Mouse (Mus musculus) CD8-positive naive resting alpha-beta T cell, adult 2 months (primary cell): Measurements from ENCODE around the gene Gpt2.

Experiments used
- DNase-seq, 2 experiments: peaks; one replicate each; pipeline ENCODE4 v3.0.0; 2022; ENCODE audit warnings: low read depth in 2 of 2, low spot score in 2 of 2

Gpt2 gene

DNA sequence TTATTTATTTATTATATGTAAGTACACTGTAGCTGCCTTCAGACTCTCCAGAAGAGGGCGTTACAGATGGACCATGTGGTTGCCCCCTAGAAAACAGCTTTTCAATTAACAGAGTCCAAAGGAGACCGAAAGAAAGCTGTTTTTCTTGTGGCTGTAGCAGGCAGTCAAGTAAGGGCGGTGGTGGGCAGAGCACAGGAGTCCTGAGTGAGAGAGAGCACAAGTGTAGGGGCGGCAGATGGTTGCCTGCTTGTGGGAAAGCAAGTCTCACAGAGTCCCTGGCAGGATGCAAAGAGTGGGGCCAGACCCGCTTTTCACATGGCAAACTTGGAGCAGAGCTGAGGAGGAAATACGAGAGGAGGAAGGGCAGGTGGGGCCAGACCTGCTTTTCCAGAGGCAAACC, 9.9 kb upstream of the Gpt2 start:
- no peak for DNase-seq

DNA sequence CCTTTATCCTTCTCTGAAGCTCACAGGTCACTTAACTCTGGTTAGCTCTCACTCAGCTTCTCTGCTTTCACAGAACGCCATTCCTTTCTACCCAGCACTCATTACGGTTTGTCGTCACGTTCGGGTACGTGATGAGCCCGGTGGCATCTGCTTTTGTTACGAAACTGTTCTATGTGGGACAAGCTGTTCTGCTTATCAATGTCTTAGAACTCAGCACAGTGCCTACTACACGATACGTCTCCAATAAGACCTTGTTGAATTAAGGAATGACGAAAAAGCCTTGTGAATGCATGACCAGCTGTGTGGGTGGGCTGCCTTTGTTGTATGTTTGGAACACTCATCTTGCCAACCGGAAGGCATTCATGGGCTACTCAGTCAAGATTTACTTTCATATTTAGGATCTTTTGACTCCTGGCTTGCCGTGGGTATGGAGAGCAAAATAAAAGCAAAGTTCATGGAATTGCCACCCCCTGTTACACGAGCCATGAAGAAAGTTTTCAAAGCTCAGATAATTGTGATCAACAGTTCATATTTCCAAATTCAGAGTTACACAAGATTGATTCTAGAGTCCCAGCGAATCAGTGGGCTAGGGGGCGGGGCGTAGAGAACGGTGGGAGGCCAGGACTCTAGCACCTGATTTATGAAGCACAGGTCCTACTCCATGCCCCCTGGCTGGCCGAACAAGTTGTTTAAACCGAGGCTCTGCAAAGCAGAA, 4.3 kb upstream of the Gpt2 start:
- DNase-seq = no peak

DNA sequence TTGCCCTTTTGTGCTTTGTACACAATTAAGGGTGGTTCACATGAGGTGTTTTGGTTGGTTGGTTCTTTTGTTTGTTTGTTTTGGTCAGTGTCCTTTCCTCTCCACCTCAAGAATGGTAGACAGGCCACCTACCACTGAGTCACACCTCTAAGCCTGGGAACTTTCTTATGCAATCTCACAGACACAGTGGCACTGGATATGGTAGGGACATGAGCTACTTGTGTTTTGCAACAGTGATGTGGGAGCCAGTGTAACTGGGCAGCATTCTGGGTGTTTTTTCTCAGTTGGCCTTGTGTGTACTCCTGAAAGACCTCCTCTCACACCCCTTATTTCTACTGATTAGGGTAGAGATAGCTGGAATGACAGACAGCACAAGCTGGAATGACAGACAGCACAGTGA, 3.7 kb upstream of the Gpt2 start:
- no peak for DNase-seq

DNA sequence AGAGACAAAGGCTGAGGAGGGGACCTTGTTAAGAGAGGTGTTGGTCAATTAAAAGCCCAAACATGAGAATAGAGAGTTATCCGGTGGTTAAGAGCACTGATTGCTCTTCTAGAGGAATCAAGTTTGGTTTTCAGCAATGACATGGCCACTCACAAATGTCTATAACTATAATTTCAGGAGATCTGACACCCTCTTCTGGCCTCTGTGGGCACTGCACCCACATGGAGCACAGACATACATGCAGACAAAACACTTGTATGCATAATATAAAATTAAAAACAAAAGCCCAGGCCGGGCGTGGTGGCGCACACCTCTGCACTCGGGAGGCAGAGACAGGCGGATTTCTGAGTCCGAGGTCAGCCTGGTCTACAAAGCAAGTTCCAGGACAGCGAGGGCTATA, 2.8 kb upstream of the Gpt2 start:
- DNase-seq = no peak

DNA sequence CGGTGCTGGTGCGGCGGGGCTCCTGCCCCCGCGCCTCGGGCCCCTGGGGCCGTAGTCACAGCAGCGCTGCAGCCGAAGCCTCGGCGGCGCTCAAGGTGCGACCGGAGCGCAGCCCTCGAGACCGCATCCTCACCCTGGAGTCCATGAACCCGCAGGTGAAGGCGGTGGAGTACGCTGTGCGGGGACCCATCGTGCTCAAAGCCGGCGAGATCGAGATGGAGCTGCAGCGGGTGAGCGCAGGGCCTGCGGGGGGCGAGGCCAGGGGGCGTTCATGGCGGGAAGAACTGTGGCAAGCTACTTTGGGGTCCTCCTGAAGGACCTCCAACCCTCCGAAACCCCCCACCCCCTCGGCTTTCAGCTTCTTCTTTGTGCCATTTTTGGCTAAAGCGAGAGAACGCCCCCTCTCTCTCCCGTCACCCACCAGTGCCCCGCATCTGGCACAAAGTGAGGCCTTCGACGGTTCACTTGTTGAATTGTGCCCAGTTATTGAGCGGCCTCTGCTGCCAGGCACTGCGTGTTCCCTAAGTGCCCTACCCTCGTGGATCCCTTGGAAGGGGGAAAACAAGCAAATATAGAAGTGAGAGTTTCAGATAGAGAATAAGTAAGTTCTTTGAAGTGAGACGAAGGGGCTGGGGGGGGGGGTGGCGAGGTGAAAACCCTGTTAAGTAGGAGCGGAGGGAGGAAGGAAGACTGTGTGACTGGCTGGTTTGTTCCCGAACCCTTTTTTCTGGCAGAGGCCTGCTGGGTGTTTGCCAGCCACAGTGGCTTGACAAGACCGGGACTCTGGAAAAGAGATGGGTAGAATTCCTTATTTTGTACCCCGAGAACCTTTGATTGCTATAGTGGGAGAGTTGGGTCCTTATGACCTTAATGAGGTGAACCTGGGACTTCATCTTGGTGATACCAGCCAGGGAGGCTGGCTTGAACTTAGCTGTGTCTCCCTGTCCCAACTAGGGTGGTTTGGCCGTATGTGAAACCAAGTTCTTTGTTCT, 860 bp downstream of the Gpt2 start:
- no peak for DNase-seq

DNA sequence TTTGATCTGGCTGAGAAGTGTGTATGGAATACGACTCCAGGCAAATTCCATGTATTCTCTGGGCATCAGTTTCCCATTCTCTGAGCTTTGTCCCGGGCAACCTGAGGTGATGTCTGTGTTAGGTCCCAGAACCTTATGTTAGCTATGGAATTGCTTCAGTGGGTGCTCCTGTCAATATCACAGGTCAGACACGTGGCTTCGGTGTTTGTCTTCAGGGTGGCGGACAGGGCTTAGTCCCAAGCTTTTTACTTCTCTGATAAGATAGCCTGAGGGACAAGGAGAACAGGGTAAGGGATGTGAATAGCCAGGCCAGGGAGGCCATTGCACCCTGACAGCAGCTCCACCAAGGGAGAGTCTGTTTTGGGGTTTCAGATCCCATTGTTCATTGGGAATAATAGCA, 3.7 kb downstream of the Gpt2 start:
- DNase-seq = no peak

DNA sequence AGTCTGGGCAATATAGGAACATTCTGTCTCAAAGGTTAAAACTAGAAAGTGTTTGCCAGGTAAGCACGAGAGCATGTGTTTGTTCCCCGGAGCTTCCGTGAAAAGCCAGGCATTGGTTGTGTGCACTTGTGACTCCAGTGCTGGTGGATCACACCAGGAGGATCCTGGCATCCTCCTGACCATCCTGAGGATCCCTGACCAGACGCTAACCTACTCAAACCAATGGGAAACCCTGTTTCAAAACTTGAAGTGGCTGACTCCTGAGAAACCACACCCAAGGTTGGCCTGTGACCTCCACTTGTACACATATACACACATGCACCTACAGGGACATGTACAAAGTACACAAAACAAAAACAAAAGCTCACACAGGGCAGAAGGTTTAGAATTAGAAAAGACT, 4.4 kb downstream of the Gpt2 start:
- no peak for DNase-seq

DNA sequence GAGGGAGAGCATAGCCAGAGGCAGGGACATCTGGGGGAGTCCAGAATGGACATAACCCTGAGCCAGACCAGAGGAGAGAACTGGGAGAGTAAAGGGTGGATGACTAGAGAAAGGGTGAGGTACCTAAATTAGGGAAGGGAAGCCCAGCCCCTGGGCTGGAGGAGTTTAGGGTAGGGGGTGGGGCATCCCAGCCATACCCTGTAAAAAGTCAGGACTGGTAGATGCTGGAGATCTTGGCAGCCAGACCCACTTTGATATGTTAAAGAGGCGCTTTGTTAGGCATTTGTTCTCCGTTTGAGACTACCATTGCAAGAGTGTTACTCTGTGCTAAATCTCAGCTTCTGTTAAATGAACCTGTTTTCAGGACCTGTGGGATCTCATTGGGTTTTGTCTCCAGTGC, 6.2 kb downstream of the Gpt2 start:
- no peak for DNase-seq

DNA sequence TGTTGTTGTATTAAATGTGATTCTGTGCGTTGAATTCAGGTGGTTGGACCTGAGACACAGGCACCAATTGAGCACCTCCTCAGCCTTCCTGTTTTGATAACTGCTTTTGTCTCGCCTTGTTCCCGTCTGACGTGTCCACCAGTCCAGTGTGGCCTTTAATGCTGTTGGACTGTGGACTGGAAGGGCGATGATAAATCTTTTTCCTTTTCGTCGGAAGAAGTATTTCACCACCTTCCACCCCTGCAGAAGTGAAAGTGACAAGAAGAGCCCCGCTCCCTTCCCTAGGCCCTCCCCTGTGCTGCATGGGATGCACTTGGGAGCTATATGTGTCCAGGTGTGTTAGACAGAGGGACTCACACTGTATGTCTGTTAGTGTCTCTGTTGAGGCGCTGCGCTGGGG, 8.1 kb downstream of the Gpt2 start:
- no peak for DNase-seq

DNA sequence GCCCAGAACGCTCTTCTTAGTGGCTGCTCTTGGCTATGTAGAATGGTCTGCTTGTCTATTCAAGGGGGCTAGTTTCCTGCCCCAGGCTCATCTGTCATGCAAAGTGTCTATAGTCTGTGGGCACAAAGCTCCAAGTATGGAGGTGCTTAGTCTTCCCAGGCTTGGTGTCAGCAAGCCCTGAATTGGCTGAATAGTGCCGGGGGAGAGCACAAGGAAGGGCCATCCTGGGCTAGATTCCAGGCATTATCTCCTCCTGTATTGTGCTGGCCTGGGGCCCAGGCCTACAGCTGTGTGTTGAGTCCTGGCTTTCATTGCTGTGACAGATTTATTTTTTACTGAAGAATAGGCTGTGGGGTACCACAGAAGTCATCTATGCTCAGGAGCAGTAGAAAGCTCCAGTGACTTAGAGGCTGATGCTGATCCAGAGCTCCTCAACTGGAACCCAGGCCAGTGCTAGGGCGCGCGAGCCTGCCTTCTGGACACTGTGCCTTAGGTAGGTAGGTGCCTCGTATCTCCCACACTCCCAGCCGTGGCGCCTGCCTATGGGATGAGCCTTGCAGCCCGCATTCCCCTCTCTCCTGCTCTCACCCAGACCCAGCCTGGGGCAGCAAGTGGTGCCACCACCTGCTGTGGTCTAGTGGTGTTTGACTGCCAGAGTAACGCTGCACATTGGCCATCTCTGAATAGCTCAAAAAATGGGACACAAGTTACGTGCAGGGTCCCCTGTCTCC, 8.7 kb downstream of the Gpt2 start:
- no peak for DNase-seq

DNA sequence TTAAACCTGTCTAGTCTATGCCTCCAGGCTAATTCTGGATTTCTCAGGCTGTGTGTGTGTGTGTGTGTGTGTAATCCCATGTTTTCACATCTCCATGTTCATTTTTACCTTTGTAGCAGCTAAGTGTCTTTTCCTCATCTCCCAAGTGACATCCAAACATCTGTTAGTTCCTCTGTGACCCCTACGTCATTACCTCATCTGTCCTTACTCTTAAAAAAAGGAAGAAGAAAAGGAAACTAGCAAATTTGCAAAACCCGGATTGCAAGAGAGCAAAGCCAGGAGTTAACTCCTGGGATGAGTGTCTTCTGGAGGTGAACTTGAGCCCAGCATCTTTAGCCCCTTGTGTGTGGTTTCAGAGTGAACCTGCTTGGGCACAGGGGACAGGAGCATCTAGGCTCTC, 10.0 kb downstream of the Gpt2 start:
- no peak for DNase-seq

DNA sequence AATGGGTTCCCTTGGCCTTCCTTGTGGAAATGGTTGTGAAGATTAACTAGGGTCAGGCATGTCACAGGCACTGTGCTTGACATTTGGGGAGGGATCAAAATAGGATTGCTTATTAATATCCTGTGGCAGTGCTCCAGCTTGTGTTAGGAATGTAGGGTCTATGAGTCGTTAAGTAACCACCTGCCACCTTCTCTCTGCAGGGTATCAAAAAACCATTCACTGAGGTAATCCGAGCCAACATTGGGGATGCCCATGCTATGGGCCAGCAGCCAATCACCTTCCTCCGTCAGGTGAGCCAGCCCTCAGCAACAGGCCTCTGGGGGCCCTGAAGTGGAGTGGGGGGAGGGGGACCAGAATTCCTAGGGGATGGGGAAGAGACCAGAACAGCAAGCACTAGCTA, 10.7 kb downstream of the Gpt2 start:
- DNase-seq = no peak

DNA sequence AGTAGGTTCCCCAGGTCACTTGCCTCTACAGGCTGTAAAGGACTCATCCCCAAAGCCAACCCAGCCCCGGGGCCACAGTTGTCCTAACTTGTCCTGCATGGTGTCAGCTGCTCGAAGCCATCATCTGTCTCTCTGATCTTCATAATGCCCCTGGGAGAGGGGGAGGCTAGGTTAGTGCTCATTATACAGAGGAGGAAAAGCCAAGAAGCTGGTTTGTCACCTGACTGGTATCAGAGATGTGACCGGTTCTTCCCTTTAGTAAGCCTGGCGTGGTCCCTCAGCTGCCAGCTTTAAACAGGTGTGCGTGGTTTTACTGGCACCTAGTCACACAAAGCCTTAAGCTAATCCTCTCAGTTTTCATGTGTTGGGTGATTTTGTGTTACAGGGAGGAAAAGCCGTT, 12.3 kb downstream of the Gpt2 start:
- no peak for DNase-seq

DNA sequence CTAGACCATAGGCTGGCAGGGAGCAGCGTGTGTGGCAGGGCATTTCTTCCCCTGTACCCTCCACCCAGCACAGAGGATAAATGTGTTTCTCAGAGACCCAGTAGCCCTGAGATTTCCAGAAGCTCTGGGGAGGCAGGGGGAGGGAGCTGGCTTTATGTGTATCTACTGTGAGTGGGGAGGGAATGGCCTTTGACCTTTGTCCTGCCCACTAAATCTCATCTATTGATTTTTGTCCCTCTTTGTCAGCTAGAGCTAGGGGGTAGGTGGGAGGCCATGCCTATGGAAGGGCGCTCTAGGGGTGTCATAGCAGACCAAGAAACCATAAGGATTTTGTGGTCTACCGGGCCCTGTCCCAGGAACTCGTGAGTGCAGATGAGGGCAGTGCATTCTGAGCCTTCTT, 14.2 kb downstream of the Gpt2 start:
- no peak for DNase-seq

DNA sequence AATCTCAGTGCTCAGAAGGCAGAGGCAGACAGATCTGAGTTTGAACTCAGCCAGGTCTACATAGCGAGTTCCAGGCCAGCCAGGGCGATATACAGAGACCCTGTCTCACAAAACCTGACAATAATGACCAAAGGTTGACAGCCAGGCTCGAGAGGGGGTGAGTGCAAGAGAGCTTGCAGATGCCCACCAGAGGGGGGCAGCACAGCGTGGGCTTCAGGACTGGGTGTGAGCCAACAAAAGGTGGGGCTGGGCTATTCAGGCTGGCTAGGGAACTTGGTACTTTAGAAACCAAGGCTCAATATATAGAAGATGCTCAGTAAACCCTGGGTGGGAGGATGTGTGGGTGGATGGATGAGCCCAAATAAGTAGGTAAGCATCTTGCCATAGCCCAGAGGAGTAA, 16.3 kb downstream of the Gpt2 start:
- DNase-seq = no peak

DNA sequence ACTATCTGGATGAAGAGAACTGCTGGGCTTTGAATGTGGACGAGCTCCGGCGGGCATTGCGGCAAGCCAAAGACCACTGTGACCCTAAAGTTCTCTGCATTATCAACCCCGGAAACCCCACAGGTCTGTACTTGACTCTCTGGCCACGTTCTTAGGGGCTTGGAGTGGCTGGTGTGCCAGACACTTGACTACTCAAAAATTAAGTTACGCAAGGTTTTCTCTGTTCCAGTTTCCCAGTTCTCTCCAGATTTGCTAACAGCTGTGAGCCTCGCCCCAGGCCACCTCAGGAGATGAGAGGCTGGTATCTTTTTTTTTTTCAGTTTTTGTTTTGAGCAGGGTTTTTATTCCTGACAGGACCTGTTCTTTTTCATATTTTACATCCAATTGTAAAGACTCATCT, 19.9 kb downstream of the Gpt2 start:
- no peak for DNase-seq

DNA sequence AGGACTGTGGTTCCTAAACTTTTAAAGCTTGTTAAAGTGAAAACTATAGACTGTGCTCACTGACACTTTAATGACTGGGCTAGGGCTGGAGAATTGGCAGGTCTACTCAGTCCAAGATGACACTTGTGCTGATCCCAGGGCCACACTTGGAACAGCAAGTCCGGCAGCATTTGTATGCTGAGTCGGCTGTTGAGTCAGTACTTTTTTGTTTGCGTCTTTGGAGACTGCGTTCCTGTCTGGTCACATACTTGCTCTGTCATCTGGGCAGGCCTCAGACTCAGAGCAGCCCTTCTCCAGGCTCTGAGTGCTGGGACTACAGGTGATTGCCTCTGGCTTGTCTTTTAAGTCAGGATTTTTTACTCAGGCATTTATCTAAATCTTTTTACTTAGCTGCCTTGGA, 20.9 kb downstream of the Gpt2 start:
- DNase-seq = no peak

DNA sequence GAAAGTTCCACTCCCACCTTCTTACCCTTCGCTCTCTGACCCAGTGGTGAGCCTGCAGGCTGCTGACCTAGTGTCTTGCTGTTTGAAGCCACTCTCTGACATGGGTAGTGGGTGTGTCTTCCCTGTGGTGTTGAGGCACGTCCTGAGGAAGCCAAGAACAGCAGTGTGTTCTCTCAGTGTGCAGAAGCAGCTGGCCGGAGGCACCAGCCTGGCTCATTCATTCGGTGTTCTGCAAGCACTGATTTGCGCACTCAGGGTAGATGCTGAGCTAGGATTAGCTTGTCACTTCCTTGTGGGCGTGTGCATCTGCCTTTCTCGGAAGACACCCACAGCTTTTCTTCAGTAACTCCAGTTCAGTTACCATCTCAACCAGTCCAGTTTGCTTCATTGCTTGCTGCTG, 23.0 kb downstream of the Gpt2 start:
- DNase-seq = no peak

DNA sequence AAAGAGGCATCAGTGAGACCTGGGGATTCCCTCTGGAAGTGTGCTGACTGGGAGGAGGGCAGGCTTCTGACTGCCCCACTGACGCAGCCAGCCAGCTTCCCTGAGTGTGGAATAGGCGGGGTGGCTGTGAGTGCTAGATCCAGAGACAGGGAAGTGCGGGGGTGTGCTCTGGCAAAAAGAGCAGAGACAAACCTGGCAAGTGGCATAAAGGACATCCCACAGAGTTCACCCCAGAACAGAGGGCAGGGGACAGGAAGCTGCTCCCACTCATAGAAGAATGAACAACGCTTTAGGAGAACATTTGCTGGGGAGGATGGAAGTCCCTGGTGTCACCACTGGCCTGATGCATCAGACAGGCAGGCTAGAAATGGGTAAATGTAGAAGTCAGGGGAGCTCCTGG, 25.0 kb downstream of the Gpt2 start:
- DNase-seq = no peak

DNA sequence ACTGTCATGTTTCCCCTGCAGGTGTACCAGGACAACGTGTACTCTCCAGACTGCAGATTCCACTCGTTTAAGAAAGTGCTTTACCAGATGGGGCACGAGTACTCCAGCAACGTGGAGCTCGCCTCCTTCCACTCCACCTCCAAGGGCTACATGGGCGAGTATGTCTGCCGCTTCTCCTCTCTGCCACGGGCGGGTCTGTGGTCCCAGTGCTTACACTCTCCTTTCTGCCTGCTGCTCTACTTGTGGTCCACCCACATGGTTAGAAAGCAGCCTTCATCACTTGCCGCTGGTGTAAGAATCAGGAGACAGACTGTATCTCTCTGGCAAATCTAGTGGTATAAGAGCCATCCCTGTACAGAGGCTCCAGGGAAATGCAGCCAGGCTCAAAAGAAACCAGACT, 25.6 kb downstream of the Gpt2 start:
- DNase-seq = no peak

DNA sequence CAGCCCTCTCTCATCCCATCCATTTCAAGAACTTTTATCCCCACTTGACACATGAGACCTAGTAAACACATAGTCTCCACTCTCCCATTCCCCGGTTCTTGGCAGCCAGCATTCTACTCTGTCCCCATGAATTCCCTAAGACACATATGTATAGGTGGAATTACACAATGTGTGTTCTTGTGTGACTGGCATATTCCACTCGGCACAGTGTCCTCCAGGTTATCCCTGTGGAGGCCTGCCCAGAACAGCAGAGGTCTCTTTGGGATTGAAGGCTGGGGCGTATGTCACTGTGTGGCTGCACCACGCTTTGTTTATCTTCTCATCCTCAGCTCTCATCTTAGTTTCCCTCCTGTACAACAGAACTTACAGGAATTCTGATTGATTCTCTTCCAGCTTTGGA, 28.2 kb downstream of the Gpt2 start:
- no peak for DNase-seq

DNA sequence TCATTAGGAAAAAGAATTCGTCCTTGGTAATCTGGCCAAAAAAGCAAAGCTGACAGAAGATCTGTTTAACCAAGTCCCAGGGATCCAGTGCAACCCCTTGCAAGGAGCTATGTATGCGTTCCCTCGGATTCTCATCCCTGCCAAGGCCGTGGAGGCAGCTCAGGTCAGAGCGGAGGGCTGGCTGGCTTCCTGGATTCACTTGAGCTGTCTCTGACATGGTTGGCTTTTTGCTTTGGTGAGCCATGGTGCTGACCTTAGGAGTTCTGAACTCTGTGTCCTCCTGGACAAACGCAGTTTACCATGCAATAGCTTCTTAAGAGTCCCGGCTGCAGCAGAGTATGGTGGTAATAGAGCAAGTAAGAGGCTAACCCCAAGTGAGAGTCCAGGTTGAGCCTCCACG, 29.0 kb downstream of the Gpt2 start:
- no peak for DNase-seq
